Mouse (Mus musculus) Patski (cell line): ENCODE results near the gene Afdn. TPM values are rescaled to one million over a fixed set of nuclear protein-coding genes. Genes with fewer than 3 reads are reported as not detected.
A peak's percentile ranks its signal among the peaks of the same experiment; 100 is the strongest.

Source experiments
- ATAC-seq: fragments of 100-300 bp; one replicate; pipeline ENCODE4 v1.8.0; 2021
- CTCF ChIA-PET: fragments of 350-600 bp; sonication (Branson Sonifier 250); formaldehyde crosslinking; loops from one replicate; lab custom pipeline; 2022; ENCODE audit warnings: inconsistent platforms; lab: Charles Lee
- POLR2A ChIA-PET: fragments of 350-600 bp; sonication (Branson Sonifier 250); formaldehyde crosslinking; loops from one replicate; lab custom pipeline; 2022; ENCODE audit warnings: antibody characterized with exemption, inconsistent platforms; lab: Charles Lee
- DNase-seq: peaks from one replicate; pipeline ENCODE4 v3.0.0-alpha.2; 2011; ENCODE audit warnings: low read depth, low spot score
- H3K27me3 ChIP-seq: fragments of 371-371 bp; one replicate; pipeline ENCODE4 v1.5.1; 2021
- CTCF ChIP-seq: fragments of 100-300 bp; IDR thresholded peaks from one replicate; pipeline ENCODE4 v1.5.1; 2021
- in situ Hi-C: fragments of 300-500 bp; cut with MboI; formaldehyde crosslinking; loops from 3 replicates; pipeline ENCODE4 v1.11.1; 2018; ENCODE audit warnings: low pct_unique_long_range_greater_than_20kb, mixed read lengths
- polyA plus RNA-seq: library from polyadenylated mRNA; unstranded; gene quantifications from one replicate; pipeline ENCODE4 v1.2.3, GENCODE M21; 2021

Afdn gene
- polyA plus RNA-seq, 1 experiment from 2014 or later, result 167 TPM

DNA sequence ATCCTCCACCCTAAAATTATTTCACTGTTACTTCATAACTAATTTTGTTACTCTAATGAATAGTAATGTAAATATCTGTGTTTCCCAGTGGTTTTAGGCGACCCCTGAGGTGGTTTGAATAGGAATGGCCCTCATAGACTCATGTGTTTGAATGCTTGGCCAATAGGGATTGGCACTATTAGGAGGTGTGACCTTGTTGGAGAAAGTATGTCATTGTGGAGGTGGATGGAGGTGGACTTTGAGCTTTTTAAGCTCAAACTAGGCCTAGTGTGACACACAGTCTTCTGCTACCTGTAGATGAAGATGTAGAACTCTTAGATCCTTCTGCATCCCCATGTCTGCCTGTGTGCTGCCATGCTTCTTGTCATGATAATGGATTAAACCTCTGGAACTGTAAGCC is 37.4 kb downstream of the Afdn start:
- in situ Hi-C loops, result no loop called here

DNA sequence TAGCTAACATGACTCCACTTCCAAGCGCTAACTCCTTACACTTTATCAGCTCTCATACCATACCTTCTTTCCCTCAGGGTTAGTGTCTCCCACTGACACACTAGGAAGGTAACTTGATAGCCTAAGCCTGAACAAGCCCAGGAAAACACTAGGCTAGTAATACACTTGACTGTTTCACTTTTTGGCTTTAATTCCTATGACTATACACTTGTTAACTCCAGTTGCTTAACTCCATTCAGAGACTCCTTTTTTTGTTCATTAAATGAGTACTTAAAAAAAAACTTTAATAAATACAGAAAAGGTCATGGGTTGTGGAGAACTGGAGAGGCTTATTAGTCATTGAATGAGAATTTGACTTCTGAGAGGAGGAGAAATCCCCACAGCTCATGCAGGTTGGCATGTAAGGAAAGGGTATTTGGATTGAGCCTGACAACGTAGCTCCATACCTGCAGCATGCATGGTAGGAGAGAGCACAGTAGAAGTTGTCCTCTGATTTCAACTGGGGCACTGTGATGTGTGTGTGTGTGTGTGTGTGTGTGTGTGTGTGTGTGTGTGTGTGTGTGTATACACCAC is 42.6 kb downstream of the Afdn start:
- in situ Hi-C loops, result no loop called here
- POLR2A ChIA-PET, result interaction anchor here (0.6 to 0.8 kb wide), 2 partner anchors 10 to 85 kb away, joined by 3 read pairs; no protein-coding TSS in a partner anchor
- ATAC-seq (peak; percentile 97), DNase-seq (peak; percentile 58)
- no peak for TF ChIP-seq CTCF
- CTCF ChIA-PET, result interaction anchor here (0.9 to 1.4 kb wide), 3 partner anchors 12 to 34 kb away, joined by 3 to 9 read pairs (median 3); no protein-coding TSS in a partner anchor
- H3K27me3 ChIP-seq, result no peaks in the 10 kb centered on the region

More for the DNA sequence above, 37.4 kb downstream of the Afdn start:
- ChIA-PET CTCF (no interaction called here), POLR2A (no interaction called here)
- no peak for DNase-seq
- TF ChIP-seq CTCF, result no peak
- H3K27me3 ChIP-seq, result no peaks in the 10 kb centered on the region
- no peak for ATAC-seq

DNA sequence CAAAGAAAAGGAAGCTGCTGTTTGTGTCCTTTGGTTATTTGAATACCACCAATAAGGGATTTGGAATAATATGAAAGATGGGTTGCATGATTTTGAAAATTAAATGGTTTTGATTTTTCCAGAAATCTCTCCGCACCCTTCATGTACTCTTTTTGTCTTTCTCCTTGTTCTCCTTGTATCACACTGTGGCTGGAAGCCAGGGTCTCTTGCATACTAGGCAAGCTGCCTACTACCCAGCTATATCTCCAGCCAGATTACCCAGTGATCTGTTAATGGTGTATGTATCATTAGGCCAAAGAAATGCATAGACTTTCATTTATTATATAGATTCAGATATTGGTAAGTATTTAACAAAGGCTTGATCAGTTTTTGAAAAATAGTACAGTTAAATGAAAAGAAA is 45.7 kb downstream of the Afdn start:
- CTCF ChIA-PET, result no interaction called here
- H3K27me3 ChIP-seq, result no peaks in the 10 kb centered on the region
- ATAC-seq, result no peak
- POLR2A ChIA-PET, result no interaction called here
- no peak for DNase-seq
- no peak for TF ChIP-seq CTCF
- in situ Hi-C loops, result no loop called here

DNA sequence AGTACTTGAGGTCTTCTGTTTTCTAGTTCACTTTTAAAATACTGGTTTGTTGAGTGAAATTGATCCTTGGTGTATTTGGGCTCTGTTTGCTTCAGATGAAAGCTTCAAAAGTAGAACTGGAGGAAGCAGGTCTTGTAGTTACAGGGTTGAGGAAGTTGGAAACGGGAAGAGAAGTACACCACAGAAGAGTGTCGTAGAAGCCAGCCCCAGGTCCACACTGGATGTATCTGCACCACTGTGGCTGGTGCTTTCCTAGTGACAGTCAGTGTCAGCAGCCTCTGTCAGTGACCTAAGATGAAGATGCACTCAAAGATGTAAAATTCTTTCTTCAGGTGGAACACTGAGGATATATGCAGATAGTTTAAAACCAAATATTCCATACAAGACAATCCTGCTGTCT is 57.5 kb downstream of the Afdn start:
- CTCF ChIA-PET, result no interaction called here
- ATAC-seq, result no peak

DNA sequence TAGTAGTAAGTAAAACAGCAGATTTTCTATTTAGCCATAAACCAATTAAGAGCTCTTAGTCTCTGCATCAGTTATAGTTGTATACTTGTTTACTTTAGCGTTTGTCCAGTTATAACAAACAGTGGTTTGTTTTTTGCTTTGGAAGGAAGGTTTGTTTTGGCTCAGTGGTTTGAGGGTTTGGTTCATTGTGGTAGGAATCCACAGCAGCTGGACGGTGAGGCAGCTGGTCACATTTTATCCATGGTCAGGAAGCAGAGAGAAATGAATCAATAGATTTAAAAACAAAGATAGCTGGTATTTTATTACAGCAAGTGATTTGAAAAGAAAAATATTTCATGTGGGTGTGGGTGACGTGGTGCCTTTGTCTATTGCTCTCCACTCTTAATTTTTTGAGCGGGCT is 59.0 kb downstream of the Afdn start:
- TF ChIP-seq CTCF, result no peak
- no peak for DNase-seq
- POLR2A ChIA-PET, result interaction anchor here (0.6 kb wide), 1 partner anchor 157 kb away, joined by 3 read pairs; no protein-coding TSS in a partner anchor
- CTCF ChIA-PET, result interaction anchor here (1.1 kb wide), 1 partner anchor 12 kb away, joined by 4 read pairs; no protein-coding TSS in a partner anchor
- in situ Hi-C loops, result no loop called here
- no peak for ATAC-seq
- no peaks in the 10 kb centered on the region for H3K27me3 ChIP-seq

More for the DNA sequence above, 57.5 kb downstream of the Afdn start:
- no peaks in the 10 kb centered on the region for H3K27me3 ChIP-seq
- POLR2A ChIA-PET, result no interaction called here
- DNase-seq, result no peak
- in situ Hi-C loops, result no loop called here
- TF ChIP-seq CTCF, result no peak

DNA sequence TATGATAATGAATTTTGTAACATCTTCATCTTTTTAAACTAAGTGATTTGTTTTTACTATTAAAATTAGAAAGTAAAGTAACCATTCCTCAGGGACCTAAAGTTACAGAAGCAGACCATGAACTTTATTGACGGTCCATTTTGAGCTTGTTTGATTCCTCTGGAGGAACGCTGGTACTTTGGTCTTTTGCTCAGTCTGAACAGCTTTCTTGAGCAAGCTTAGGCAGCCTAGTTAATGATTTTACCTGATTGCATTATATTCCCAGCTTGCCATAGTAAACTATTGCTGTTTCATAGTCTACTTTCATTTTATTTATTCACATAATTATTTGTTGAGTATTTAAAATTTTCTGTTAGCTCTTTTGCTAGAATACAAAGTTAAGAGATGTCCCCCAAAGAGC is 60.3 kb downstream of the Afdn start:
- no peaks in the 10 kb centered on the region for H3K27me3 ChIP-seq
- DNase-seq (no peak), ATAC-seq (no peak)
- CTCF ChIA-PET, result interaction anchor here (0.7 to 1.6 kb wide), 3 partner anchors 10 to 61 kb away, joined by 3 to 4 read pairs (median 3); no protein-coding TSS in a partner anchor
- POLR2A ChIA-PET, result no interaction called here
- in situ Hi-C loops, result no loop called here
- TF ChIP-seq CTCF, result no peak

DNA sequence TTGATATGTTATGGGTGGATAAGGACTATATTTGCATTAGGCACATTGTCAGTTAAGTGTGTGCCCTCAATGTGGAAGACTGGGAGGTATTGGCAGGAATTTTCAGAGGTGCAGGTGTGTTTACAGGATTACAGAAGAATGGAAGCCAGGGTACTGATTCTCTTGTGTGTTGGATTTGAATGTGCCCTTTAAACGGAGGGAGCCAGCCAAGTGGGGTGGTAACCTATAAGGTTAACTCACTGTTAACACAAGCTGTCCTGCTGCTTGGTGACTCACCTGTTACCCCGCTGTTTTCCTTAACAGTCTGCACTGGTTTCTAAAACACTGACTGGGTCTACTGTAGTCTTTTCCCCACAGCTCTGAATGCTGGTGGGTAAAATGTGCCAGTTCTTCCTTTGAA is 65.1 kb downstream of the Afdn start:
- no peak for TF ChIP-seq CTCF
- in situ Hi-C loops, result no loop called here
- H3K27me3 ChIP-seq, result no peaks in the 10 kb centered on the region
- ATAC-seq (no peak), DNase-seq (no peak)
- CTCF ChIA-PET, result interaction anchor here (1.1 kb wide), 1 partner anchor 119 kb away, joined by 5 read pairs; no protein-coding TSS in a partner anchor
- POLR2A ChIA-PET, result no interaction called here

DNA sequence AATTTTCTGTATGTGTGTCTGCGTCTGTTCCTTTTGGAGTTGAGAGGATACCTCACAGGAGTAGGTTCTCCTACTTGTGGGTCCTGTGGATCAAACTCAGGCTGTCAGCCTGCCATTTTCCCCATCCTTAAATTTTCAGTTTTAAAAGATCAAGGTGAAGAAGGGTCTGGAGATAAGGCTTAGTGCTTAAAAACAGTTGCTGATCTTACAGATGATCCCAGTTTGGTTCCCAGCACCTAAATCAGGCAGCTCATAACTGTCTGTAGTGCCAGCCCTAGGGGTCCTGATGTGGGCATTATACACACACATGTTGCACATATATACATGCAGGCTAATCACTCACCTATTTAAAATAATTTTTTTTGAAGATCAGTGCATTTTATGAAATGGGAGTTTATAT is 69.9 kb downstream of the Afdn start:
- no peaks in the 10 kb centered on the region for H3K27me3 ChIP-seq
- DNase-seq, result no peak
- ATAC-seq, result no peak
- CTCF ChIA-PET, result interaction anchor here (0.6 to 3.8 kb wide), 8 partner anchors 9 to 358 kb away, joined by 3 to 17 read pairs (median 3); no protein-coding TSS in a partner anchor
- TF ChIP-seq CTCF, result no peak
- POLR2A ChIA-PET, result no interaction called here
- in situ Hi-C loops, result loop anchor here (10.0 kb wide), 1 partner anchor 355 kb away; no protein-coding TSS in a partner anchor

DNA sequence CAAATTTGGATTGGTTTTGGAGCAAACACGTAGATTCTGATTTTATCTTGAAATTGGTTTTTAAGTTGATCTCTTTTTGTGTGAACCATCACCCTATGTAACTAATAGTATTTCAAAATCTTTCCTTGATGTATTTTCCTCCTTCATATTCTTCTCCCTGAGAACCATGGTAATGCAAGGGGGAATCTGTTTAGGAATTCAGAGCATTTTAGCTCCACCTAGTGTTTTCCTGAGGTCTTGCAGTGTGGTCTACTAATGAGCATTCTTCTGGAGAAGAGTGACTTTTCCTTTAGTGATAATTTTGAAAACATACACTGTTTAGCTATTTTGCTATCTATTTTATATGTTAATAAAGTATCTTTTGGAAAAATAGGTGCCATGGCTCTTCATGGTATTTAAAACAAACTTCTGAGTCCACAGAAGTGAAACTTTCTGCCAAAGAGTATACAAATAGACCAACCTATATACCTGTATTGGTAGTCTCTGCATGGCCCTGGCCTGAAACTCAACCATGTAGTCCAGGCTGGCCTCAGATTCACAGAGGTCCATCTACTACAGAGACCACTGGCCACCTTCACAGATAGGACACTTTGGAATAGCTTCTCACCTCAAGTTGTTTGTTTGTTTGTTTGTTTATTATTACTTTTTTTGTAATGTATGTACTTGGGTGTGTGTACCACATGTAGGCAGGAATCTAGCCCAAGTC is 70.5 kb downstream of the Afdn start:
- CTCF ChIA-PET, result interaction anchor here (0.6 to 3.8 kb wide), 9 partner anchors 10 to 359 kb away, joined by 3 to 17 read pairs (median 3); no protein-coding TSS in a partner anchor
- in situ Hi-C loops, result loop anchor here (10.0 kb wide), 1 partner anchor 356 kb away; no protein-coding TSS in a partner anchor
- ATAC-seq (no peak), DNase-seq (peak; percentile 22)
- peak; percentile 65 for TF ChIP-seq CTCF
- POLR2A ChIA-PET, result no interaction called here
- H3K27me3 ChIP-seq, result no peaks in the 10 kb centered on the region

DNA sequence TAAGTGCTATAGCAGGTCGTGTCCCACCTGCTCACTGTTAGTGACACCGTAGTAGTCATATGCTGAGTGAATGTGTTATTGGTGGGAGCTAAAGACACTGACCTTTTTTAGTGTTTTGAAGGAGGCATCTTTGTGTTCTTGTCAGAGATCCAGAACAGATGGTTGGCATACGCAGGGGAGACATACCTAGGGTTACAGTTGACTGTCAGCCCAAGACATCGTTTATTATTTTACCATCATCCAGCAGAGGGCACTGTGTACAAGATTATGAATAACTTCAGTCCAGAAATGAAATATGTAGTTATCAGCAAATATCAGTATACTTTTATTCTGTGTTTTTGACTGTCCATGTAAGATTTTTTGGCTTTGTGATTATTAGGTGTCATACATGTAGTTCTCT is 75.5 kb downstream of the Afdn start:
- peak; percentile 54 for TF ChIP-seq CTCF
- CTCF ChIA-PET, result interaction anchor here (1.2 to 2.1 kb wide), 3 partner anchors 9 to 15 kb away, joined by 3 to 9 read pairs (median 4); no protein-coding TSS in a partner anchor
- in situ Hi-C loops, result loop anchor here (10.0 kb wide), 1 partner anchor 361 kb away; no protein-coding TSS in a partner anchor
- DNase-seq, result no peak
- POLR2A ChIA-PET, result no interaction called here
- ATAC-seq, result no peak
- H3K27me3 ChIP-seq, result no peaks in the 10 kb centered on the region
